Mouse (Mus musculus) G1E (cell line): Measurements from ENCODE around the gene Zfp106. TPM values are rescaled to one million over a fixed set of nuclear protein-coding genes. Genes with fewer than 3 reads are reported as not detected.

Experiments
- ATAC-seq: 2 replicates; pipeline ENCODE4 v1.8.0; 2016; ENCODE audit warnings: mild to moderate bottlenecking; ENCODE audit not compliant: insufficient number of reproducible peaks, poor library complexity, low FRiP score, severe bottlenecking; ENCODE audit errors: extremely low read depth
- DNase-seq: peaks from one replicate; pipeline ENCODE4 v3.0.0; 2012; ENCODE audit warnings: low spot score
- H3K27me3 ChIP-seq: 2 replicates; pipeline ENCODE4 v1.6.1; 2012; ENCODE audit warnings: mild to moderate bottlenecking, low read length, inconsistent platforms; ENCODE audit not compliant: insufficient read depth
- H3K36me3 ChIP-seq: replicated peaks from 2 replicates; pipeline ENCODE3; 2012; ENCODE audit warnings: mild to moderate bottlenecking, inconsistent platforms
- H3K4me1 ChIP-seq: 2 replicates; pipeline ENCODE4 v1.6.1; 2012; ENCODE audit warnings: low read depth, low read length, inconsistent platforms, mixed read lengths; ENCODE audit not compliant: insufficient read depth
- H3K4me3 ChIP-seq: 2 replicates; pipeline ENCODE4 v1.5.1; 2012; ENCODE audit warnings: low read depth, mild to moderate bottlenecking, inconsistent platforms, low read length, moderate library complexity, mixed read lengths
- H3K9me3 ChIP-seq: replicated peaks from 2 replicates; pipeline ENCODE4 v1.6.1; 2012; ENCODE audit warnings: inconsistent platforms
- CTCF ChIP-seq: IDR thresholded peaks from 2 replicates; pipeline ENCODE4 v1.5.1; 2012; ENCODE audit warnings: low read depth, low read length, inconsistent platforms, mixed read lengths
- GATA1 ChIP-seq: IDR thresholded peaks from 2 replicates; pipeline ENCODE4 v1.6.1; 2012; ENCODE audit warnings: borderline replicate concordance, low read length, inconsistent platforms, mixed read lengths
- GATA2 ChIP-seq: IDR thresholded peaks from 2 replicates; pipeline ENCODE4 v1.6.1; 2012; ENCODE audit warnings: low read depth, low read length, inconsistent platforms, borderline replicate concordance
- POLR2AphosphoS5 ChIP-seq: IDR thresholded peaks from 2 replicates; pipeline ENCODE4 v1.6.1; 2012; ENCODE audit warnings: low read depth, low read length, inconsistent platforms; ENCODE audit not compliant: insufficient replicate concordance
- TAL1 ChIP-seq: conservative IDR thresholded peaks from 2 replicates; pipeline ENCODE4 v1.6.1; 2012; ENCODE audit warnings: low read depth, low read length, inconsistent platforms, mixed read lengths
- polyA plus RNA-seq: library from polyadenylated mRNA; stranded (reverse); fragments of >175 nt; gene quantifications from 2 replicates; pipeline ENCODE4 v1.2.3, GENCODE M21; 2012
- total RNA-seq, 2 experiments: library from RNA; stranded (forward) in 1 of 2; stranded (reverse) in 1 of 2; fragments of 200-1000 nt in 1 of 2; fragments of >200 nt in 1 of 2; fragmentation: Nextera tagmentation in 1 of 2; gene quantifications; 2 replicates each; pipeline ENCODE4 v1.2.3; 2014 to 2017

The Zfp106 gene
- total RNA-seq (2014; fragmentation: Nextera tagmentation) (301 and 315 TPM in 2 replicates), total RNA-seq (2017) (98.6 and 104 TPM in 2 replicates), polyA plus RNA-seq (83.9 and 104 TPM in 2 replicates)

DNA sequence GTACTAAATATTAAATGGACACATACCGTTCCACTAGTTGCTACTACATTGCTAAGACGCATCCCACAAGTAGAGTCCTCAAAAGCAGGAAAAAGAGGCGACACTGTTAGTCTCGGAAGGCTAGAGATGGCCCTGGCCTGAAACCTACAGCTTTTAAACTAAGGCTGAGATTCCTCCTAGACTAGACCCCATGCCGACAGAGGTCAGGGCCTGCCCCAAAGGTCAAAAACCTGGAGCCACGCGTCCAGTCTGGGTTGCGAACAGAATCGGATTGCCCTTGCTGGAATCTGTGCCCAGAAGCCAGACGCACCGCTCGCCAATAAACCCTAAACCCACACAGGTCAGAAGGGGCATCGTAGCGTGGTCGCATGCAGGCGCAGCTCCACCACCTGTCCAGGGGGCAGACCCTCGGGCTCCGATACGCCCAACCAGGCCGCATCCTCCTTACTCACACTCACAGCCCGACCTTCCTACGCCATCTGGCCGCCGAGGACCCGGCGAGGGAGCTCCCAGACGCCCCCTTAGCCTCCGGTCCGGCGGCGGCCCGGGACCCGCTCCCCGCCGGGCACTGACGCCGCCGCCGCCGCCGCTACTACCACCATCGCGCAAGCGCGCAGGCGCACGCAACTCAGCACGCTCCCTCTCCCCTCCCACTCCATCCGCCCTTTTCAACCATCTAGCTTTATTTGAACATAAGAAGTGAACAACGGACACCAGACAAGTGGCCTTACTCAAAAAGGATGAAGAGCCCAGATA is at the start of gene Zfp106:
Gene Zfp106, minus strand, starts transcription at position 609 of the 756 bp plus-strand sequence.
- DNase-seq (peak; percentile 67), ATAC-seq (peak; percentile 67)
- H3K4me1 ChIP-seq: peaks cover 58% of the 10 kb centered on the region
- TF ChIP-seq TAL1 (no peak), GATA2 (no peak), CTCF (no peak), POLR2AphosphoS5 (no peak), GATA1 (no peak)
- H3K36me3 ChIP-seq: peaks cover 22% of the 10 kb centered on the region
- H3K4me3 ChIP-seq: peak within 1 kb of the TSS; percentile 99
- no peaks in the 10 kb centered on the region for H3K27me3 ChIP-seq
- H3K9me3 ChIP-seq: no peaks in the 10 kb centered on the region

DNA sequence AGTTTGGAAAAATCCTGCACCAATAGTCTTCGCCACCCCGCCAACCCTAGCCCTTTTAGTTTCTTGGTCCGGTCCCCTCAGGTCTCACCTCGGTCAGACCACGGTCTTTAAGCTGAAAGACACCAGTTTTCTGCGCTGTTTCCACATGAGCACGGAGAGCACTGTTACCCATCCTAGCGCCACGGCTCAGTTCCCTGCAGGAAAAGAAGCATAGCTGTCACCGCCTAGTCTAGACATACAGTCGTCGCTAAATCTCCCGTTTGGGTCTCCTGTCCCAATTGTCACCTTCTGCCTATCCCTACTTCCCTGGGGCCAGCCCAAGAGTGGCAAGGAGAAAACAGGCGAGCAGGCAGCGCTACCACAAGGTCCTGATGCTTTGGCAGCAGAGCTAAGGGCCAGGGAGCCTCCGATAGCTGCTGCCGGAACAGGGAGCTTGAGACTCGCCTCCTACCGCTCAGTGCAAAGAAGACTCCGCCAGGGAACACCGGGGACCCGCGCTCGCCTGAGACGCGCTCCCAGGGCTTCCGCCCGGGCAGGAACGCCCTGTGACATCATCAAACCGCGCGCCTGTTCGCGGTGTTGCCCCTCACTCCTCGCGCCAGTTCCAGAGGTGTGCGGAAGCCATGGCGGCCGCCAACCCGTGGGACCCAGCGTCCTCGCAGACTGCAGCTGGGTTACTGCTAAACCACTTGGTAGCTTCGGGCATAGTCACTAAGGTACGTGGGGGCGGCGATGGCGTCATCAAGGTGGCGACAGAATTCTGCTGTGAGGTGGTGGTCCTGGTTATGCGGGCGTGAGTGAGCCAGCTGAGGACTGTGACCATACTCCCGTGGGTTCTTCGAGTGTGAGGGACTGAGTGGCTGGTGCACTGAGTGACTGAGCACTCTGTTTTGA is 45.4 kb upstream of the Zfp106 start, which contains the start of the genes Haus2 and Lrrc57:
Gene Haus2, plus strand, starts transcription at position 554 of the 894 bp plus-strand sequence.
Gene Lrrc57, minus strand, starts transcription at position 691 of the 894 bp plus-strand sequence.
- Histone ChIP-seq H3K9me3 (no peaks in the 10 kb centered on the region), H3K4me1 (peaks cover 23% of the 10 kb centered on the region), H3K4me3 (peak within 1 kb of the TSS; percentile 80), H3K36me3 (peaks cover 54% of the 10 kb centered on the region), H3K27me3 (no peaks in the 10 kb centered on the region)
- TF ChIP-seq CTCF: no peak
- TF ChIP-seq TAL1: no peak
- no peak for TF ChIP-seq GATA1
- no peak for TF ChIP-seq POLR2AphosphoS5
- no peak for TF ChIP-seq GATA2
- peak; percentile 86 for DNase-seq
- peak; percentile 83 for ATAC-seq

DNA sequence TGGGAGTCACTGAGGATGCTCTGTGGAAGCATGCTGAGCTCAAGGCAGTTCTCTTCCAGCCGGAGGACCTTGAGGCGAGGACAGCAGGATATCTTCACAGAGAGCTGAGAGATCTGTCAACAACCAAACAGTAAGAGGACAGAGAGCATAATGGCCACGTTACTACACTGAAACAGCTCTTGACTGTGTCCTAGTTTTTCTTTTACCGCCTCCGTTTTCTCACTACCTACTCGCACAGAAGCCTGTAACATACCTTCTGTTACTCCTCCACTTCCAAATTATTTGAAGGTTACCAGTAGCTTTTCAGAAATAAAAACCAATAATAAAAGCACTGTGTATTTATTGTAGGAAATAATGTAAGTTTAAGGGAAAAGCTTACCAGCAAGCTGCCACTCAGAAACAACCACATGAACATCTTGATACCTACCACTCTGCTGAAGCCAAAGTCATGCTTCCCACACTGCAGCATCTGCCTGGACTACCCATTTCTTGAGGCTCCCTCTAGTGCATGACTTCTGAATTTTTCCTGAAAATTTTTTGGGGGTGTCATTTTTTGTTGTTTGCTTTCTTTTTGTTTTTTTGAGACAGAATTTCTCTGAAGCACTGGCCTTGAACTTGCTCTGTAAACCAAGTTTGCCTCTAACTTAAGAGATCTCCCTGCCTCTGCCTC is 42.5 kb upstream of the Zfp106 start:
- H3K9me3 ChIP-seq: no peaks in the 10 kb centered on the region
- DNase-seq (no peak), ATAC-seq (no peak)
- no peaks in the 10 kb centered on the region for H3K27me3 ChIP-seq
- no peak overlapping the region for H3K4me3 ChIP-seq
- no peak for TF ChIP-seq GATA1
- TF ChIP-seq TAL1: no peak
- TF ChIP-seq CTCF: peak; percentile 11; the same call in 1 of the 2 replicates
- no peak for TF ChIP-seq GATA2
- TF ChIP-seq POLR2AphosphoS5: no peak
- H3K36me3 ChIP-seq: peaks cover 50% of the 10 kb centered on the region
- H3K4me1 ChIP-seq: peaks cover 23% of the 10 kb centered on the region

DNA sequence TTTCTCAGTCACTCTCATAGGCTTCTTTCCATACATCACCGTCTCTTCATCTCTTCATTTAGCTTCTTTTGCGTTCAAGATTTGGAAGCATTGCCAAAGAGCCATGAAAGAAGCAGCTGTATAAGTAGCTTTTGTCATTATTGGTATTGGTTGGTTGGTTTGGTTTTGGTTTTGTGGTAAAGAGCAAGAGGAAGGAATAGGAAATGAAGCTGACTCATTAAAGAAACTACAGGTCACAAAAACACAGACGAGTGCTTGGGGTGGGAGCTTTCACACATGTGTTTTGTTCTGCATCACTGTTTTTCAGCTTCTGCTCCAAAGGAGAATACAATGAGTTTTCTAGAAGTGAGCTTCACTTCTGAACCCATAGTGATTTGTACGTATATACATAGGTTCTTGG is 35.9 kb upstream of the Zfp106 start:
- Histone ChIP-seq H3K36me3 (peaks cover 84% of the 10 kb centered on the region), H3K9me3 (no peaks in the 10 kb centered on the region), H3K4me3 (no peak overlapping the region), H3K27me3 (no peaks in the 10 kb centered on the region), H3K4me1 (no peaks in the 10 kb centered on the region)
- no peak for ATAC-seq
- TF ChIP-seq TAL1 (no peak), GATA2 (no peak), POLR2AphosphoS5 (no peak), CTCF (no peak), GATA1 (no peak)
- DNase-seq: no peak

DNA sequence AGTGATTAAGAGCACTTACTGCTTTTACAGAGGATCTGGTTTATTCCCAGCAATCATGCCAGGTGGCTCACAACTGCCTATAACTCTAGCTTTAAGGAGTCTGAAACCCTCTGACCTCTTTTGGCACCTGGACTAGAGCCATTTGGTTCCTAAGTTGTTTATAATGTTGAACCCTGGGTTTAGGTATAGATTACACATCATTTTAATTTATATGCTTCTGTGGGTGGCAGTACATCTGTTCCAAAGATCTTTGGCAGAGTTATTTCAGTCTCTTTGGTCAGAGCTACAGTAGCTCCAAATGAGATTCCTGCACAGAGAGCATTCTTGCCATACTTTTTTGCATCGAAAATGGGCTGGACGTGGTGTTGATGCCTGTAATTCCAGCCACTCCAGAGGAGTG is 34.1 kb upstream of the Zfp106 start:
- DNase-seq: no peak
- no peak for TF ChIP-seq TAL1
- no peak for TF ChIP-seq GATA2
- no peak for TF ChIP-seq POLR2AphosphoS5
- TF ChIP-seq GATA1: no peak
- TF ChIP-seq CTCF: no peak
- no peaks in the 10 kb centered on the region for H3K27me3 ChIP-seq
- H3K4me1 ChIP-seq: peaks cover 4% of the 10 kb centered on the region; the same call in 1 of the 2 replicates
- H3K36me3 ChIP-seq: peaks cover 82% of the 10 kb centered on the region
- ATAC-seq: no peak
- no peak overlapping the region for H3K4me3 ChIP-seq
- H3K9me3 ChIP-seq: no peaks in the 10 kb centered on the region

DNA sequence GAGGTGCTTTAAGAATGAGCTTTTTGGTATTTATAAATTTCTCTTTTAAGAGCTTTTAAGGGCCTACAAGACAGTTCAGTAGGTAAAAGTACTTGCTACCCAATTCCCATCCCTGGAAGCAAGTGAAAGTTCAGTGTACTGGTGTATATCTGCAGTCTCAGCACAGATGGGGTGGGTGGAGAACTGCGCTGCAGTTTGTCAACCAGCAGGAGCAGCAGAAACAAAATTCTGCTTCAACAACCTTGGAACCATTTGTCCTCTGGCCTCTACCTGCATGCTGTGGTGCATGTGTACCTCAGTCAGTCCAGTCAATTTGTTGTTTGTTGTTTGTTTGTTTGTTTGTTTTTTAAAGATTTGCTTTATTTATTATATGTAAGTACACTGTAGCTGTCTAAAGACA is 28.6 kb upstream of the Zfp106 start:
- no peak overlapping the region for H3K4me3 ChIP-seq
- TF ChIP-seq TAL1: no peak
- TF ChIP-seq GATA2: no peak
- TF ChIP-seq GATA1: no peak
- no peak for DNase-seq
- H3K4me1 ChIP-seq: peaks cover 4% of the 10 kb centered on the region; the same call in 1 of the 2 replicates
- ATAC-seq: no peak
- no peaks in the 10 kb centered on the region for H3K9me3 ChIP-seq
- peaks cover 81% of the 10 kb centered on the region for H3K36me3 ChIP-seq
- no peaks in the 10 kb centered on the region for H3K27me3 ChIP-seq
